Mouse (Mus musculus): ENCODE results near the gene Tlr5.

DNA sequence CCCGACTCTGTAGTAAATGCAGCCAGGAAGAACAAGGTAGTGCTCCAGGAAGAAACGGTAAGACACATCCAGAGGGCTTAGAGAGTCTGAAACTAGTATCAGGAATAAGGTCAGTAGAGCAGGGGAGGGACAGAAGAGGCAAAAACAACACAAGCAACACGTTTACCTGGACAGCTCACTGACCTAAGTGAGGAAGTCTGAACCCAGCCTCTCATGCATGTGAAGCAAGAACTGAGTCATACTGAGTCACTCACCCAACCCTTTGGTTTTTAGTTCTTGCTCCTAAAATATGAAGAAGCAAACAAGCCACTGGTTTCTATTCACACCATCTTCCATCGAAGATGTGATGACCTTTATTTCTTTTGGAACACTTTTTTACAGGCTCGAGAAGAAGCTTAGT is 9.9 kb upstream of the Tlr5 start:
- TF ChIP-seq CTCF (IDR thresholded peaks at IDR 0.05; ENCODE audit: low read depth) = no peak
- TF ChIP-seq EP300 (optimal IDR thresholded peaks at IDR 0.05) = no peak
